Mouse (Mus musculus): ENCODE measurements around the gene Magi1.
A peak's percentile ranks its signal among the peaks of the same experiment; 100 is the strongest.

Gene Magi1

GRCm38 (mm10) chr6:93657187-93657974, 626.3 kb downstream of the Magi1 start:
- DNase-seq (ENCODE audit: low read depth, low spot score) = peak; percentile 61

- peak; percentile 74 for DNase-seq (ENCODE audit: low read depth, low spot score)
These were observed 635.0 kb downstream of the Magi1 start for GRCm38 (mm10) chr6:93648581-93649230.

- DNase-seq (ENCODE audit: low read depth, low spot score) = peak; percentile 68
These were observed 653.9 kb downstream of the Magi1 start for GRCm38 (mm10) chr6:93629735-93630291.

GRCm38 (mm10) chr6:93627200-93627599, 656.5 kb downstream of the Magi1 start:
- DNase-seq (ENCODE audit: low read depth, low spot score) = no peak
